Mouse (Mus musculus): ENCODE measurements around the gene Gtf2h4. TPM values are rescaled to one million over a fixed set of nuclear protein-coding genes. Genes with fewer than 3 reads are reported as not detected.
A peak's percentile ranks its signal among the peaks of the same experiment; 100 is the strongest.

Gene Gtf2h4
- total and polyA plus RNA-seq, 3 experiments, result 76.3 to 97.6 TPM; not detected in 1

GRCm38 (mm10) chr17:35699919-35700318 lies 26.4 kb upstream of the Gtf2h4 start:
- TF ChIP-seq BHLHE40 (IDR thresholded peaks at IDR 0.05; ENCODE audit: borderline replicate concordance, low read depth, low read length) (no peak), UBTF (IDR thresholded peaks at IDR 0.05; ENCODE audit: borderline replicate concordance, insufficient read depth, low read depth, low read length) (no peak), ZC3H11A (IDR thresholded peaks at IDR 0.05; ENCODE audit: low read depth, low read length) (no peak)
- Histone ChIP-seq H3K9me3 (replicated peaks; ENCODE audit: insufficient read depth, low read length) (no peaks in the 10 kb centered on the region), H3K79me2 (ENCODE audit: control insufficient read depth, insufficient read depth, low read length, poor library complexity) (no peaks in the 10 kb centered on the region), H3K27ac (ENCODE audit: control insufficient read depth, low read depth, low read length) (no peak overlapping the region), H3K4me3 (ENCODE audit: control insufficient read depth in 1 of 2, insufficient read depth in 1 of 2, low read depth in 2 of 2, low read length in 2 of 2) (peak overlapping the region; percentile 61 to 65), H3K4me1 (ENCODE audit: control insufficient read depth in 1 of 2, insufficient read depth in 2 of 2, low read length in 2 of 2) (peaks cover 0 to 6% of the 10 kb centered on the region in 2 experiments; a peak in 2 of 4 replicates), H3K9ac (ENCODE audit: control insufficient read depth, low read depth, low read length, poor library complexity, severe bottlenecking) (peak overlapping the region; percentile 73), H3K36me3 (ENCODE audit: control insufficient read depth in 1 of 2, insufficient read depth in 2 of 2, low read length in 2 of 2) (peaks cover 0 to 5% of the 10 kb centered on the region in 2 experiments; a peak in 2 of 4 replicates), H3K27me3 (ENCODE audit: control insufficient read depth in 1 of 2, insufficient read depth in 2 of 2, low read length in 2 of 2) (no peaks in the 10 kb centered on the region; a peak in 1 of 4 replicates)
- DNase-seq (ENCODE audit: low read depth, low spot score), result peak; percentile 50

- DNase-seq (ENCODE audit: low read depth, low spot score), result no peak
- Histone ChIP-seq H3K4me1 (ENCODE audit: control insufficient read depth in 1 of 2, insufficient read depth in 2 of 2, low read length in 2 of 2) (peaks cover 0 to 5% of the 10 kb centered on the region in 2 experiments; a peak in 2 of 4 replicates), H3K27me3 (ENCODE audit: control insufficient read depth in 1 of 2, insufficient read depth in 2 of 2, low read length in 2 of 2) (no peaks in the 10 kb centered on the region; a peak in 1 of 4 replicates), H3K27ac (ENCODE audit: control insufficient read depth, low read depth, low read length) (no peak overlapping the region), H3K36me3 (ENCODE audit: control insufficient read depth in 1 of 2, insufficient read depth in 2 of 2, low read length in 2 of 2) (peaks cover 0 to 2% of the 10 kb centered on the region in 2 experiments; a peak in 1 of 4 replicates), H3K4me3 (ENCODE audit: control insufficient read depth in 1 of 2, insufficient read depth in 1 of 2, low read depth in 2 of 2, low read length in 2 of 2) (no peak overlapping the region), H3K9ac (ENCODE audit: control insufficient read depth, low read depth, low read length, poor library complexity, severe bottlenecking) (no peak overlapping the region), H3K79me2 (ENCODE audit: control insufficient read depth, insufficient read depth, low read length, poor library complexity) (no peaks in the 10 kb centered on the region), H3K9me3 (replicated peaks; ENCODE audit: insufficient read depth, low read length) (no peaks in the 10 kb centered on the region)
- TF ChIP-seq RCOR1 (IDR thresholded peaks at IDR 0.05; ENCODE audit: low read depth, low read length), result no peak
- no peak for TF ChIP-seq ZC3H11A (IDR thresholded peaks at IDR 0.05; ENCODE audit: low read depth, low read length)
- no peak for TF ChIP-seq TBP (IDR thresholded peaks at IDR 0.05; ENCODE audit: low read depth, low read length)
- TF ChIP-seq ZNF384 (IDR thresholded peaks at IDR 0.05; ENCODE audit: low read depth, low read length), result no peak
- TF ChIP-seq SMC3 (IDR thresholded peaks at IDR 0.05; ENCODE audit: low read depth, low read length), result no peak
- no peak for TF ChIP-seq GATA1 (IDR thresholded peaks at IDR 0.05; ENCODE audit: low read depth, low read length)
- no peak for TF ChIP-seq CHD1 (IDR thresholded peaks at IDR 0.05; ENCODE audit: low read depth, low read length)
- no peak for TF ChIP-seq E2F4 (IDR thresholded peaks at IDR 0.05; ENCODE audit: borderline replicate concordance, low read depth, low read length)
- TF ChIP-seq POLR2AphosphoS2 (IDR thresholded peaks at IDR 0.05; ENCODE audit: low read length), result no peak
Observed at GRCm38 (mm10) chr17:35698501-35698883, 25.0 kb upstream of the Gtf2h4 start.

GRCm38 (mm10) chr17:35697759-35698500 lies 24.4 kb upstream of the Gtf2h4 start:
- no peaks in the 10 kb centered on the region for H3K27me3 ChIP-seq (ENCODE audit: control insufficient read depth in 1 of 2, insufficient read depth in 2 of 2, low read length in 2 of 2)

More at GRCm38 (mm10) chr17:35697759-35698500, 24.4 kb upstream of the Gtf2h4 start:
- Histone ChIP-seq H3K9ac (ENCODE audit: control insufficient read depth, low read depth, low read length, poor library complexity, severe bottlenecking) (no peak overlapping the region), H3K4me3 (ENCODE audit: control insufficient read depth in 1 of 2, insufficient read depth in 1 of 2, low read depth in 2 of 2, low read length in 2 of 2) (no peak overlapping the region), H3K4me1 (ENCODE audit: control insufficient read depth in 1 of 2, insufficient read depth in 2 of 2, low read length in 2 of 2) (peaks cover 0 to 5% of the 10 kb centered on the region in 2 experiments; a peak in 2 of 4 replicates), H3K36me3 (ENCODE audit: control insufficient read depth in 1 of 2, insufficient read depth in 2 of 2, low read length in 2 of 2) (peaks cover 0 to 2% of the 10 kb centered on the region in 2 experiments; a peak in 1 of 4 replicates), H3K9me3 (replicated peaks; ENCODE audit: insufficient read depth, low read length) (no peaks in the 10 kb centered on the region), H3K79me2 (ENCODE audit: control insufficient read depth, insufficient read depth, low read length, poor library complexity) (no peaks in the 10 kb centered on the region), H3K27ac (ENCODE audit: control insufficient read depth, low read depth, low read length) (no peak overlapping the region)
- no peak for TF ChIP-seq MAFK (IDR thresholded peaks at IDR 0.05; ENCODE audit: borderline replicate concordance, low read depth, low read length)
- TF ChIP-seq NELFE (IDR thresholded peaks at IDR 0.05; ENCODE audit: low read depth, low read length), result no peak
- TF ChIP-seq E2F4 (IDR thresholded peaks at IDR 0.05; ENCODE audit: borderline replicate concordance, low read depth, low read length), result no peak
- no peak for TF ChIP-seq ETS1 (IDR thresholded peaks at IDR 0.05; ENCODE audit: low read depth, low read length)
- no peak for TF ChIP-seq CTCF (IDR thresholded peaks at IDR 0.05 in 2 of 3, conservative IDR thresholded peaks at IDR 0.05 in 1 of 3; ENCODE audit: control insufficient read depth in 1 of 3, insufficient read depth in 1 of 3, low read depth in 2 of 3, low read length in 3 of 3, poor library complexity in 1 of 3, severe bottlenecking in 1 of 3)
- no peak for TF ChIP-seq MXI1 (IDR thresholded peaks at IDR 0.05; ENCODE audit: low read depth, low read length)
- TF ChIP-seq EP300 (IDR thresholded peaks at IDR 0.05; ENCODE audit: low read depth in 1 of 2, low read length in 2 of 2), result no peak
- no peak for TF ChIP-seq GATA1 (IDR thresholded peaks at IDR 0.05; ENCODE audit: low read depth, low read length)
- no peak for TF ChIP-seq UBTF (IDR thresholded peaks at IDR 0.05; ENCODE audit: borderline replicate concordance, insufficient read depth, low read depth, low read length)
- TF ChIP-seq MEF2A (IDR thresholded peaks at IDR 0.05; ENCODE audit: extremely low read depth, insufficient replicate concordance, low read depth, low read length, poor library complexity, severe bottlenecking), result no peak
- no peak for TF ChIP-seq SMC3 (IDR thresholded peaks at IDR 0.05; ENCODE audit: low read depth, low read length)
- TF ChIP-seq ZC3H11A (IDR thresholded peaks at IDR 0.05; ENCODE audit: low read depth, low read length), result no peak
- no peak for TF ChIP-seq TCF12 (IDR thresholded peaks at IDR 0.05; ENCODE audit: low read depth, low read length)
- no peak for TF ChIP-seq USF2 (IDR thresholded peaks at IDR 0.05; ENCODE audit: borderline replicate concordance in 1 of 2, insufficient read depth in 1 of 2, low read depth in 1 of 2, low read length in 2 of 2)
- no peak for TF ChIP-seq POLR2AphosphoS5 (IDR thresholded peaks at IDR 0.05; ENCODE audit: borderline replicate concordance, low read depth, low read length)
- TF ChIP-seq MYC (IDR thresholded peaks at IDR 0.05; ENCODE audit: low read depth, low read length), result no peak
- peak; percentile 22 for DNase-seq (ENCODE audit: low read depth, low spot score)
